Mouse (Mus musculus): ENCODE results near the gene Nrm. TPM values are rescaled to one million over a fixed set of nuclear protein-coding genes. Genes with fewer than 3 reads are reported as not detected.
A peak's percentile ranks its signal among the peaks of the same experiment; 100 is the strongest.

The Nrm gene
- polyA plus RNA-seq, 1 experiment from 2014 or later = 47.7 TPM

GRCm38 (mm10) chr17:35873774-35874519 lies 12.8 kb downstream of the Nrm start:
- H3K4me1 ChIP-seq (ENCODE audit: control insufficient read depth, insufficient read depth, low read length) = peaks cover 15% of the 10 kb centered on the region; the same call in 1 of the 2 replicates
- H3K36me3 ChIP-seq (ENCODE audit: control insufficient read depth, insufficient read depth, low read length) = peaks cover 48% of the 10 kb centered on the region
- H3K27me3 ChIP-seq (replicated peaks; ENCODE audit: control insufficient read depth, insufficient read depth, low read length) = no peaks in the 10 kb centered on the region
- 29% methylated on average over 21 of the region's 21 CpGs for WGBS
- peak overlapping the region; percentile 6; the same call in 1 of the 2 replicates for H3K4me2 ChIP-seq (ENCODE audit: low read depth, low read length)
- no peak overlapping the region for H3K4me3 ChIP-seq (ENCODE audit: low read depth, low read length)
- H3K9me3 ChIP-seq (ENCODE audit: control insufficient read depth, low read length) = peaks cover 6% of the 10 kb centered on the region; the same call in 1 of the 2 replicates
- peak; percentile 83 for DNase-seq (ENCODE audit: low spot score)
- 0 out of 2 replicates have a peak overlapping the region, but pooled peaks have one; percentile 2 for H3K27ac ChIP-seq (replicated peaks; ENCODE audit: low read depth, low read length)
- H3K9ac ChIP-seq (ENCODE audit: low read depth, low read length) = peak overlapping the region; percentile 46; the same call in 1 of the 2 replicates
- ATAC-seq (ENCODE audit: low read depth) = peak; percentile 58

GRCm38 (mm10) chr17:35874721-35875120 lies 13.6 kb downstream of the Nrm start:
- no peaks in the 10 kb centered on the region for H3K27me3 ChIP-seq (replicated peaks; ENCODE audit: control insufficient read depth, insufficient read depth, low read length)
- peaks cover 6% of the 10 kb centered on the region; the same call in 1 of the 2 replicates for H3K9me3 ChIP-seq (ENCODE audit: control insufficient read depth, low read length)
- H3K4me1 ChIP-seq (ENCODE audit: control insufficient read depth, insufficient read depth, low read length) = peaks cover 9% of the 10 kb centered on the region; the same call in 1 of the 2 replicates
- peaks cover 48% of the 10 kb centered on the region for H3K36me3 ChIP-seq (ENCODE audit: control insufficient read depth, insufficient read depth, low read length)
- H3K27ac ChIP-seq (replicated peaks; ENCODE audit: low read depth, low read length) = no peak overlapping the region
- H3K4me2 ChIP-seq (ENCODE audit: low read depth, low read length) = no peak overlapping the region
- ATAC-seq (ENCODE audit: low read depth) = no peak
- 81% methylated on average over 5 of the region's 6 CpGs for WGBS
- H3K9ac ChIP-seq (ENCODE audit: low read depth, low read length) = no peak overlapping the region
- DNase-seq (ENCODE audit: low spot score) = no peak
- no peak overlapping the region for H3K4me3 ChIP-seq (ENCODE audit: low read depth, low read length)

DNA sequence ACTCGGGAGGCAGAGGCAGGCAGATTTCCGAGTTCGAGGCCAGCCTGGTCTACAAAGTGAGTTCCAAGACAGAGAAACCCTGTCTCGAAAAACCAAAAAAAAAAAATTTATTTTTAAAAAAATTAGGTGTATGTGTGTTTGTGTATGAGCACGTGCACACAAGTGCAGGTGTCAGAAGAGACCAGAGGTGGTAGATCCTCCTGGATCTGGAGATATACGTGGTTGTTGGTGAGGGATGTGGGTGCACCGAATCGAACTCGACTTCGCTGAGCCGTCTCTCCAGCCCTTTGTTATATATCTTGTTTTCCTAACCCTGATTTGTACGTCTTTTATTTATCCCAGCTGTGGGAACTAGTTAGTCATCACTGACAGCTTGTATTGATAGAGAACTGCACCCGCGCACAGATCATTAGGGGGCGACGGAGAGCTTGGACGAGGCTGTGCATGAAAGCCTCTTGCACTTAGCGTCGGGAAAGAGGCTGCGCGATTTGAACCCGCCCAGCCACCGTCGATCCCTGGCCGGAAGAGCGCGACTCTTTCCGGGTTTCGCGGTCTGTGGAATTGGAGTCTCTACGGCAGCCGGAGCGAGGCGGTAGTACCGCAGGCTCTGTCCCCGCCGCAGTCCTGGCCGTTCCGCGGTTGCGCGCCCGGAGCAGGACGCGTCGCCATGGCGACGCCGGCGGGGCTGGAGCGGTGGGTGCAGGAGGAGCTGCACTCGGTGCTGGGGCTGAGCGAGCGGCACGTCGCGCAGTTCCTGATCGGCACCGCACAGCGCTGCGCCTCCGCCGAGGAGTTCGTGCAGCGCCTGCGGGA lies 18.3 kb downstream of the Nrm start, which contains the start of gene Dhx16:
Gene Dhx16 (plus strand): TSS at position 575 of the 813 bp plus-strand sequence.
- DNase-seq (ENCODE audit: low spot score) (peak; percentile 97), ATAC-seq (ENCODE audit: low read depth) (peak; percentile 93)
- Histone ChIP-seq H3K9me3 (ENCODE audit: control insufficient read depth, low read length) (no peaks in the 10 kb centered on the region), H3K4me2 (ENCODE audit: low read depth, low read length) (peak within 1 kb of the TSS; percentile 78), H3K4me1 (ENCODE audit: control insufficient read depth, insufficient read depth, low read length) (0 out of 2 replicates have a peak, but pooled peaks cover 7% of the 10 kb centered on the region), H3K36me3 (ENCODE audit: control insufficient read depth, insufficient read depth, low read length) (peaks cover 51% of the 10 kb centered on the region), H3K4me3 (ENCODE audit: low read depth, low read length) (peak within 1 kb of the TSS; percentile 95), H3K27ac (replicated peaks; ENCODE audit: low read depth, low read length) (no peak within 1 kb of the TSS; the same call in none of the 2 replicates), H3K9ac (ENCODE audit: low read depth, low read length) (peak within 1 kb of the TSS; percentile 85), H3K27me3 (replicated peaks; ENCODE audit: control insufficient read depth, insufficient read depth, low read length) (no peaks in the 10 kb centered on the region)
- 8% methylated on average over 41 of the region's 66 CpGs for WGBS

- no peak overlapping the region for H3K4me3 ChIP-seq (ENCODE audit: low read depth, low read length)
- H3K36me3 ChIP-seq (ENCODE audit: control insufficient read depth, insufficient read depth, low read length) = peaks cover 64% of the 10 kb centered on the region
- H3K9ac ChIP-seq (ENCODE audit: low read depth, low read length) = no peak overlapping the region
- ATAC-seq (ENCODE audit: low read depth) (no peak), DNase-seq (ENCODE audit: low spot score) (no peak)
- H3K27me3 ChIP-seq (replicated peaks; ENCODE audit: control insufficient read depth, insufficient read depth, low read length) = no peaks in the 10 kb centered on the region
- H3K4me1 ChIP-seq (ENCODE audit: control insufficient read depth, insufficient read depth, low read length) = 0 out of 2 replicates have a peak, but pooled peaks cover 7% of the 10 kb centered on the region
- no peak overlapping the region for H3K27ac ChIP-seq (replicated peaks; ENCODE audit: low read depth, low read length)
- H3K4me2 ChIP-seq (ENCODE audit: low read depth, low read length) = no peak overlapping the region
- H3K9me3 ChIP-seq (ENCODE audit: control insufficient read depth, low read length) = no peaks in the 10 kb centered on the region
- 91% methylated on average over 17 of the region's 17 CpGs for WGBS
These were observed 21.8 kb downstream of the Nrm start for GRCm38 (mm10) chr17:35882924-35883323.

DNA sequence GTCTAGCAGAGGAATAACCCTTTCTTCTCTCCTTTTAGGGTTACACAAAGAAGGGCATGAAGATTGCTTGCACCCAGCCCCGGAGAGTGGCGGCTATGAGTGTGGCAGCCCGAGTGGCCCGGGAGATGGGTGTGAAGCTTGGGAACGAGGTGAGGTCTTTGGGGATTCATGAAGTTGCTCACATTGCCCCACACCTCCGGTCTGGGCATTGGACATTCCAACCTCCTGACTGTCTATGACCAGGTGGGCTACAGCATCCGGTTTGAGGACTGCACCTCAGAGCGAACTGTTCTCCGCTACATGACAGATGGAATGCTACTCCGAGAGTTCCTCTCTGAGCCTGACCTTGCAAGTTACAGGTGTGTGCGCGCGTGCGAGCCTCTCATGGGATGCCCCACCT lies 22.7 kb downstream of the Nrm start:
- Histone ChIP-seq H3K27ac (replicated peaks; ENCODE audit: low read depth, low read length) (no peak overlapping the region), H3K4me1 (ENCODE audit: control insufficient read depth, insufficient read depth, low read length) (0 out of 2 replicates have a peak, but pooled peaks cover 7% of the 10 kb centered on the region), H3K27me3 (replicated peaks; ENCODE audit: control insufficient read depth, insufficient read depth, low read length) (no peaks in the 10 kb centered on the region), H3K4me3 (ENCODE audit: low read depth, low read length) (no peak overlapping the region), H3K36me3 (ENCODE audit: control insufficient read depth, insufficient read depth, low read length) (peaks cover 73% of the 10 kb centered on the region), H3K9ac (ENCODE audit: low read depth, low read length) (no peak overlapping the region), H3K4me2 (ENCODE audit: low read depth, low read length) (no peak overlapping the region), H3K9me3 (ENCODE audit: control insufficient read depth, low read length) (no peaks in the 10 kb centered on the region)
- ATAC-seq (ENCODE audit: low read depth) (no peak), DNase-seq (ENCODE audit: low spot score) (no peak)
- WGBS = 94% methylated on average over 14 of the region's 14 CpGs

GRCm38 (mm10) chr17:35887725-35888124 lies 26.6 kb downstream of the Nrm start:
- Histone ChIP-seq H3K27me3 (replicated peaks; ENCODE audit: control insufficient read depth, insufficient read depth, low read length) (no peaks in the 10 kb centered on the region), H3K9ac (ENCODE audit: low read depth, low read length) (no peak overlapping the region), H3K36me3 (ENCODE audit: control insufficient read depth, insufficient read depth, low read length) (peaks cover 95% of the 10 kb centered on the region), H3K4me1 (ENCODE audit: control insufficient read depth, insufficient read depth, low read length) (no peaks in the 10 kb centered on the region), H3K9me3 (ENCODE audit: control insufficient read depth, low read length) (no peaks in the 10 kb centered on the region), H3K27ac (replicated peaks; ENCODE audit: low read depth, low read length) (no peak overlapping the region), H3K4me2 (ENCODE audit: low read depth, low read length) (no peak overlapping the region), H3K4me3 (ENCODE audit: low read depth, low read length) (no peak overlapping the region)
- WGBS = 100% methylated on average over 4 of the region's 17 CpGs
- ATAC-seq (ENCODE audit: low read depth) = no peak
- no peak for DNase-seq (ENCODE audit: low spot score)

- peak within 1 kb of the TSS; percentile 76 for H3K27ac ChIP-seq (replicated peaks; ENCODE audit: low read depth, low read length)
- ATAC-seq (ENCODE audit: low read depth) = peak; percentile 95
- WGBS = under 1% methylated on average over 66 of the region's 86 CpGs
- H3K36me3 ChIP-seq (ENCODE audit: control insufficient read depth, insufficient read depth, low read length) = peaks cover 64% of the 10 kb centered on the region
- H3K4me2 ChIP-seq (ENCODE audit: low read depth, low read length) = peak within 1 kb of the TSS; percentile 98
- no peaks in the 10 kb centered on the region for H3K9me3 ChIP-seq (ENCODE audit: control insufficient read depth, low read length)
- peak within 1 kb of the TSS; percentile 84 for H3K9ac ChIP-seq (ENCODE audit: low read depth, low read length)
- no peaks in the 10 kb centered on the region for H3K27me3 ChIP-seq (replicated peaks; ENCODE audit: control insufficient read depth, insufficient read depth, low read length)
- peak; percentile 95 for DNase-seq (ENCODE audit: low spot score)
- no peaks in the 10 kb centered on the region for H3K4me1 ChIP-seq (ENCODE audit: control insufficient read depth, insufficient read depth, low read length)
- peak within 1 kb of the TSS; percentile 82 for H3K4me3 ChIP-seq (ENCODE audit: low read depth, low read length)
These were observed 35.9 kb downstream of the Nrm start, which contains the start of gene 2310061I04Rik for GRCm38 (mm10) chr17:35896781-35897643. Gene 2310061I04Rik (minus strand): TSS chr17:35897431.
